Mouse (Mus musculus): Measurements from ENCODE around the gene Nrl. TPM values are rescaled to one million over a fixed set of nuclear protein-coding genes. Genes with fewer than 3 reads are reported as not detected.

Nrl gene
- polyA plus RNA-seq, 1 experiment from 2014 or later, result not detected

DNA sequence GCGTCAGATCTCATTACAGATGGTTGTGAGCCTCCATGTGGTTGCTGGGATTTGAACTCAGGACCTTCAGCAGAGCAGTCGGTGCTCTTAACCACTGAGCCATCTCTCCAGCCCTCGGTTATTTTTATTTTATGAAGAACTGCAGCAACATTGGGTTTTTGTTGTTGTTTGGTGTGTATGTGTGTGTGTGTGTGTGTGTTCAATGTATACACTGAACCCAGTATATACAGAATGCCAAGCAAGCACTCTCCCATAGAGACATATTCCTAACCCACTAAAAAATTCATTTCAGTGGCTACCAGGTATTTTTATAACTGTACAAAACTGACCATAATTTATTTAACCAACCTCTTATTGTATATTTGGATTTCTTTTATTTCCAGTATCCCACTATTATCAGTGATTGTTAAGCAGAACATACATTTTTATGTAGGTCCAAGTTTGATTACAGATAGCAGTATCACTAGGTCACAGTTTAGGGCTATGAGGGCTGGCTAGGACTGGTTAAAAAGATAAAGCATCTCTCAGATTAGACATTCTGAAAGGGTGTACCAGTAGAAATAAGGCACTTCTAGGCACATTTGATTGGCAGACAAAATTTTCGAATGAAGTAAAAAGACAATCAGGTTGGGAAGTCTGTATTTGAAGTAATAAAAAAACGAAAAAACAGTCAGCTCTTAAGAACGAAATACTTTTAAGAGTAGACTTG, 34.1 kb upstream of the Nrl start:
- no peak overlapping the region for H3K9ac ChIP-seq (replicated peaks; ENCODE audit: low read length)
- peak overlapping the region; percentile 16; the same call in 1 of the 2 replicates for H3K4me3 ChIP-seq (ENCODE audit: low read length)
- 56% methylated on average over 6 of the region's 6 CpGs for WGBS
- H3K9me3 ChIP-seq (ENCODE audit: low read length), result no peaks in the 10 kb centered on the region
- peaks cover 19% of the 10 kb centered on the region for H3K4me1 ChIP-seq (ENCODE audit: insufficient read depth, low read length)
- peak overlapping the region; percentile 89 for H3K4me2 ChIP-seq (replicated peaks; ENCODE audit: low read depth, low read length)
- no peak for ATAC-seq (ENCODE audit: low FRiP score, low TSS enrichment)
- H3K27me3 ChIP-seq (ENCODE audit: insufficient read depth, low read length), result no peaks in the 10 kb centered on the region
- H3K36me3 ChIP-seq (ENCODE audit: insufficient read depth, low read length), result peaks cover under 1% of the 10 kb centered on the region; the same call in 1 of the 2 replicates
- H3K27ac ChIP-seq (ENCODE audit: low read length), result 0 out of 2 replicates have a peak overlapping the region, but pooled peaks have one; percentile 59

DNA sequence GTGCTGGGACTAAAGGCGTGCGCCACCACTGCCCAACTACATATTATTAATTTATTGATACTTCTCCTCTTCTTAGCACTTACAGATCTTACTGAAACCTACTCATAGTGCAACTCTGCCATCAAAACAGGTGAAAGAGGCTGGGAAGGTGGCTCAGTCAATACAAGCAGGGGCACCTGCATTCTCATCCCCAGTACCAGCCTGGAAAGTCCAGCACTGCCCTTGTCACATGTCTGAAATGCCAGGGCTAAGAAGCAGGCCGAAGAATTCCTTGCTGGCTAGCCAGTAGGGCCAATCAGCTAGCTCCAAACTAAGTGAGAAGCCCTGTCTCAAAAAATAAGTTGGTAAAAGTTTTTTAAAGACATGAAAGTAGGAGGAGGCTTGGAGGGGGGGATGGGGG, 32.8 kb upstream of the Nrl start:
- H3K9ac ChIP-seq (replicated peaks; ENCODE audit: low read length), result no peak overlapping the region
- no peak overlapping the region for H3K4me2 ChIP-seq (replicated peaks; ENCODE audit: low read depth, low read length)
- WGBS, result 75% methylated on average over 3 of the region's 3 CpGs
- peaks cover 19% of the 10 kb centered on the region for H3K4me1 ChIP-seq (ENCODE audit: insufficient read depth, low read length)
- no peaks in the 10 kb centered on the region for H3K9me3 ChIP-seq (ENCODE audit: low read length)
- H3K4me3 ChIP-seq (ENCODE audit: low read length), result no peak overlapping the region
- no peaks in the 10 kb centered on the region for H3K36me3 ChIP-seq (ENCODE audit: insufficient read depth, low read length)
- no peak for ATAC-seq (ENCODE audit: low FRiP score, low TSS enrichment)
- no peaks in the 10 kb centered on the region for H3K27me3 ChIP-seq (ENCODE audit: insufficient read depth, low read length)
- peak overlapping the region; percentile 85 for H3K27ac ChIP-seq (ENCODE audit: low read length)

GRCm38 (mm10) chr14:55557003-55557402, 32.2 kb upstream of the Nrl start:
- H3K4me2 ChIP-seq (replicated peaks; ENCODE audit: low read depth, low read length), result no peak overlapping the region
- no peak overlapping the region for H3K9ac ChIP-seq (replicated peaks; ENCODE audit: low read length)
- peaks cover 18% of the 10 kb centered on the region for H3K4me1 ChIP-seq (ENCODE audit: insufficient read depth, low read length)
- H3K36me3 ChIP-seq (ENCODE audit: insufficient read depth, low read length), result no peaks in the 10 kb centered on the region
- 24% methylated on average over 5 of the region's 5 CpGs for WGBS
- no peaks in the 10 kb centered on the region for H3K9me3 ChIP-seq (ENCODE audit: low read length)
- no peak for ATAC-seq (ENCODE audit: low FRiP score, low TSS enrichment)
- H3K4me3 ChIP-seq (ENCODE audit: low read length), result no peak overlapping the region
- H3K27ac ChIP-seq (ENCODE audit: low read length), result peak overlapping the region; percentile 85
- no peaks in the 10 kb centered on the region for H3K27me3 ChIP-seq (ENCODE audit: insufficient read depth, low read length)

- 90% methylated on average over 3 of the region's 3 CpGs for WGBS
- Histone ChIP-seq H3K36me3 (ENCODE audit: insufficient read depth, low read length) (no peaks in the 10 kb centered on the region), H3K4me2 (replicated peaks; ENCODE audit: low read depth, low read length) (no peak overlapping the region), H3K9ac (replicated peaks; ENCODE audit: low read length) (no peak overlapping the region), H3K4me1 (ENCODE audit: insufficient read depth, low read length) (peaks cover 7% of the 10 kb centered on the region; the same call in 1 of the 2 replicates), H3K27ac (ENCODE audit: low read length) (no peak overlapping the region), H3K9me3 (ENCODE audit: low read length) (no peaks in the 10 kb centered on the region), H3K27me3 (ENCODE audit: insufficient read depth, low read length) (no peaks in the 10 kb centered on the region), H3K4me3 (ENCODE audit: low read length) (no peak overlapping the region)
- no peak for ATAC-seq (ENCODE audit: low FRiP score, low TSS enrichment)
Measured at GRCm38 (mm10) chr14:55555788-55556187, 31.0 kb upstream of the Nrl start.

DNA sequence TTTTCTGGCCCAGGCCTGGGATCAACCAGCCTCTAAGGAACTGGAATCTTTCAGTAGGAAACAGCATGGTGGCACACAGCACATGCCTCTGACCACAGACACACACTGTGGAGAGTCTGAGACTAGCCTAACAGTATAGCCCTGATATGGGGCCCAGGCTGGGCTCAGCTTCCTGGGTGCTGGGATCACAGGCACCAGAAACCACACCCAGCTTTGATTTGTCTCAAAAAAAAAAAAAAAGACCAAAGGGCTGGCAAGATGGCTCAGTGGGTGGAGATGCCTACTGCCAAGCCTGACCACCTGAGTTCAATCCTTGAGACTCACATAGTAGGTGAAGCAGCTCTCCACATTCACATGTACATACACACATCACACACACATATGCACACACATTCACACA, 29.9 kb upstream of the Nrl start:
- Histone ChIP-seq H3K9me3 (ENCODE audit: low read length) (no peaks in the 10 kb centered on the region), H3K4me2 (replicated peaks; ENCODE audit: low read depth, low read length) (no peak overlapping the region), H3K9ac (replicated peaks; ENCODE audit: low read length) (no peak overlapping the region), H3K36me3 (ENCODE audit: insufficient read depth, low read length) (0 out of 2 replicates have a peak, but pooled peaks cover 6% of the 10 kb centered on the region), H3K27me3 (ENCODE audit: insufficient read depth, low read length) (no peaks in the 10 kb centered on the region), H3K27ac (ENCODE audit: low read length) (no peak overlapping the region), H3K4me3 (ENCODE audit: low read length) (no peak overlapping the region), H3K4me1 (ENCODE audit: insufficient read depth, low read length) (peaks cover 7% of the 10 kb centered on the region; the same call in 1 of the 2 replicates)
- ATAC-seq (ENCODE audit: low FRiP score, low TSS enrichment), result no peak

GRCm38 (mm10) chr14:55551794-55552193, 27.0 kb upstream of the Nrl start:
- ATAC-seq (ENCODE audit: low FRiP score, low TSS enrichment), result no peak
- 94% methylated on average over 8 of the region's 8 CpGs for WGBS
- Histone ChIP-seq H3K4me3 (ENCODE audit: low read length) (no peak overlapping the region), H3K4me1 (ENCODE audit: insufficient read depth, low read length) (no peaks in the 10 kb centered on the region), H3K9ac (replicated peaks; ENCODE audit: low read length) (no peak overlapping the region), H3K27ac (ENCODE audit: low read length) (no peak overlapping the region), H3K9me3 (ENCODE audit: low read length) (no peaks in the 10 kb centered on the region), H3K4me2 (replicated peaks; ENCODE audit: low read depth, low read length) (no peak overlapping the region), H3K27me3 (ENCODE audit: insufficient read depth, low read length) (no peaks in the 10 kb centered on the region), H3K36me3 (ENCODE audit: insufficient read depth, low read length) (peaks cover 27% of the 10 kb centered on the region)

- Histone ChIP-seq H3K27ac (ENCODE audit: low read length) (no peak overlapping the region), H3K9me3 (ENCODE audit: low read length) (no peaks in the 10 kb centered on the region), H3K9ac (replicated peaks; ENCODE audit: low read length) (no peak overlapping the region), H3K36me3 (ENCODE audit: insufficient read depth, low read length) (peaks cover 31% of the 10 kb centered on the region), H3K4me3 (ENCODE audit: low read length) (no peak overlapping the region), H3K4me1 (ENCODE audit: insufficient read depth, low read length) (no peaks in the 10 kb centered on the region), H3K27me3 (ENCODE audit: insufficient read depth, low read length) (no peaks in the 10 kb centered on the region), H3K4me2 (replicated peaks; ENCODE audit: low read depth, low read length) (no peak overlapping the region)
- no peak for ATAC-seq (ENCODE audit: low FRiP score, low TSS enrichment)
- WGBS, result 67% methylated on average over 5 of the region's 5 CpGs
Measured at GRCm38 (mm10) chr14:55551347-55551746, 26.6 kb upstream of the Nrl start.

- Histone ChIP-seq H3K9me3 (ENCODE audit: low read length) (no peaks in the 10 kb centered on the region), H3K27me3 (ENCODE audit: insufficient read depth, low read length) (no peaks in the 10 kb centered on the region), H3K27ac (ENCODE audit: low read length) (no peak overlapping the region), H3K36me3 (ENCODE audit: insufficient read depth, low read length) (peaks cover 41% of the 10 kb centered on the region), H3K9ac (replicated peaks; ENCODE audit: low read length) (no peak overlapping the region), H3K4me3 (ENCODE audit: low read length) (no peak overlapping the region), H3K4me1 (ENCODE audit: insufficient read depth, low read length) (no peaks in the 10 kb centered on the region), H3K4me2 (replicated peaks; ENCODE audit: low read depth, low read length) (no peak overlapping the region)
- no peak for ATAC-seq (ENCODE audit: low FRiP score, low TSS enrichment)
- WGBS, result 92% methylated on average over 6 of the region's 6 CpGs
Measured at GRCm38 (mm10) chr14:55550191-55550590, 25.4 kb upstream of the Nrl start.

- no peak for ATAC-seq (ENCODE audit: low FRiP score, low TSS enrichment)
- H3K9me3 ChIP-seq (ENCODE audit: low read length), result no peaks in the 10 kb centered on the region
- no peaks in the 10 kb centered on the region for H3K27me3 ChIP-seq (ENCODE audit: insufficient read depth, low read length)
- peaks cover 12% of the 10 kb centered on the region for H3K4me1 ChIP-seq (ENCODE audit: insufficient read depth, low read length)
- 85% methylated on average over 9 of the region's 9 CpGs for WGBS
- H3K36me3 ChIP-seq (ENCODE audit: insufficient read depth, low read length), result peaks cover 59% of the 10 kb centered on the region
- H3K9ac ChIP-seq (replicated peaks; ENCODE audit: low read length), result no peak overlapping the region
- no peak overlapping the region for H3K4me3 ChIP-seq (ENCODE audit: low read length)
- no peak overlapping the region for H3K27ac ChIP-seq (ENCODE audit: low read length)
- H3K4me2 ChIP-seq (replicated peaks; ENCODE audit: low read depth, low read length), result no peak overlapping the region
Measured at GRCm38 (mm10) chr14:55544334-55544733, 19.6 kb upstream of the Nrl start.

GRCm38 (mm10) chr14:55542268-55542667, 17.5 kb upstream of the Nrl start:
- Histone ChIP-seq H3K9ac (replicated peaks; ENCODE audit: low read length) (no peak overlapping the region), H3K4me3 (ENCODE audit: low read length) (no peak overlapping the region), H3K4me2 (replicated peaks; ENCODE audit: low read depth, low read length) (no peak overlapping the region), H3K27me3 (ENCODE audit: insufficient read depth, low read length) (no peaks in the 10 kb centered on the region), H3K9me3 (ENCODE audit: low read length) (no peaks in the 10 kb centered on the region), H3K36me3 (ENCODE audit: insufficient read depth, low read length) (peaks cover 40% of the 10 kb centered on the region), H3K4me1 (ENCODE audit: insufficient read depth, low read length) (peaks cover 12% of the 10 kb centered on the region), H3K27ac (ENCODE audit: low read length) (no peak overlapping the region)
- WGBS, result 96% methylated on average over 12 of the region's 12 CpGs
- no peak for ATAC-seq (ENCODE audit: low FRiP score, low TSS enrichment)

All from kidney, embryonic 16.5 days (tissue).